Mouse (Mus musculus) heart, postnatal 0 days (tissue): ENCODE measurements at regions not wholly inside any gene's neighbourhood (a gene's known extent, or its start where the extent isn't known, plus 50 kb on each side); places are given as distances from the start of the nearest gene placed in this dataset.

ENCODE experiments used
- CTCF ChIP-seq: IDR thresholded peaks from 2 replicates; pipeline ENCODE4 v1.5.1; 2016; ENCODE audit warnings: antibody characterized with exemption, control low read depth, low read depth
- EP300 ChIP-seq: IDR thresholded peaks from 2 replicates; pipeline ENCODE4 v1.6.1; 2016; ENCODE audit warnings: antibody characterized with exemption, low read depth

DNA sequence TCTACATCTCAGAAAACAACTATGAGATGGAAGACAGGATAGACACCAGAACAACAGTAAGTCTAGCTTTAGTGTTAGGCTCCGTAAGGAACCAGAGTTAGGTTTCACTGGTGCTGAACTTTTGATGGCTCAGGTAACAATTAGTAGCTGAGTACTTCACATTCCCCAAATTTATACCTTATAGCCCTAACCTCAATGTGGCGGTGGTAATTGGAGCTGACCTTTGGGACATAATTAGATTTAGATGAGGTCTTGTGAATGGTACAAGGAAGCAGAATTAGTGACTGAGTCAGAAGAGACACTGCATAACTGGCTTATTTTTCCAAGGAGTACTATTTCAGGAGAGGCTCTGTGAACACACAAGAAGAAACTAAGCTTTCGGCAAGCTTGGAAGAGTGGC is 123.7 kb upstream of the P2ry1 start:
- TF ChIP-seq CTCF (no peak), EP300 (no peak)
